Mouse (Mus musculus): ENCODE results near the gene Rbm12. TPM values are rescaled to one million over a fixed set of nuclear protein-coding genes. Genes with fewer than 3 reads are reported as not detected.

Gene Rbm12
- total and polyA plus RNA-seq, 2 experiments from 2014 or later = 9.5 to 35.0 TPM

- no peak overlapping the region for H3K9ac ChIP-seq (replicated peaks; ENCODE audit: low read depth, low read length)
- no peak overlapping the region for H3K27ac ChIP-seq (ENCODE audit: low read depth)
- H3K4me1 ChIP-seq (ENCODE audit: control insufficient read depth, insufficient read depth) = no peaks in the 10 kb centered on the region
- no peak for TF ChIP-seq CTCF (IDR thresholded peaks at IDR 0.05; ENCODE audit: low read depth)
- no peak for TF ChIP-seq EP300 (IDR thresholded peaks at IDR 0.05; ENCODE audit: low read depth)
- no peaks in the 10 kb centered on the region for H3K27me3 ChIP-seq (ENCODE audit: control insufficient read depth, insufficient read depth, low read length)
- WGBS = 76% methylated on average over 8 of the region's 8 CpGs
- H3K4me2 ChIP-seq (ENCODE audit: low read depth, low read length) = no peak overlapping the region
- H3K9me3 ChIP-seq (replicated peaks; ENCODE audit: control insufficient read depth, low read length) = no peaks in the 10 kb centered on the region
- peaks cover 50% of the 10 kb centered on the region for H3K36me3 ChIP-seq (replicated peaks; ENCODE audit: control insufficient read depth, insufficient read depth, low read length)
- ATAC-seq (ENCODE audit: insufficient read depth, low read depth) = no peak
- no peak overlapping the region for H3K4me3 ChIP-seq (ENCODE audit: low read depth, low read length)
- no peak for DNase-seq (ENCODE audit: low spot score)
These were observed 32.6 kb downstream of the Rbm12 start for GRCm38 (mm10) chr2:156079183-156079560.

DNA sequence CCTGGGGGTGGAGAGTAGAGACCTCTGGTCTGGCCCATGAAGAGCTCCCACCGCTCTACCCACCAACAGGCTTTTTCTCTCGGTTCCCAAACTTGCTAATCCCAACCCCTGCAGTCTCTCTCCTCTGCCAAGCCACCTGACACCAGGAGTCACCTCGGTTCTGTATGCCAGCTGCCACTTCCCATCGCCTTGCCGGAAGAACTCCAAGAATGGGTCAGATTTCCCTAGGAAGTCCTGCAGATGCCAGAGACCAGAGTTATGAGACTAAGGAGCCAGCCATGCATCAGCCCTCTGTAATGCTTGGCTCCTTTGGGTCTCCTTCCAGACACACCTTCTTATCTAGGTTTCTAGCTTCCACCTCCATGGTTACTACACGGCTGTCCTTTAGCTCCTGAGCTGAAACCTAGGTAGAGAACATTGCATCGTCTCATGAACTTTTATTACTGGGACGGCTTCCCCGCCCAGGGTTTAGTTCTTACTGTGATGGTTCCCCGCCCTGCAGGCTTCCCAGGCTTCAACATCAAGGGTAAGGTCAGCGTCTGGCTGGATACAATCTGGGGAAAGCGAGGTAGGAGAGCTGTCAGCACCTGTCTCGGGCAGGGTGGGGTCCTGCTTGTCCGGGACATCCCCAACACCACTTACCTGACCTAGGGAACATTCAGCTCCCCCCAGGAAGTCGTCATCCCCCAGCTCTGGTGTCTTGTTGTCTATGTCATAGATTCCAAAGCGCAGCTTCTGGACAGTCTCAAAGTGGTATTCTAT, 33.2 kb downstream of the Rbm12 start:
- DNase-seq (ENCODE audit: low spot score) = no peak
- Histone ChIP-seq H3K4me2 (ENCODE audit: low read depth, low read length) (no peak overlapping the region), H3K4me1 (ENCODE audit: control insufficient read depth, insufficient read depth) (no peaks in the 10 kb centered on the region), H3K36me3 (replicated peaks; ENCODE audit: control insufficient read depth, insufficient read depth, low read length) (peaks cover 56% of the 10 kb centered on the region), H3K9me3 (replicated peaks; ENCODE audit: control insufficient read depth, low read length) (no peaks in the 10 kb centered on the region), H3K27me3 (ENCODE audit: control insufficient read depth, insufficient read depth, low read length) (no peaks in the 10 kb centered on the region), H3K9ac (replicated peaks; ENCODE audit: low read depth, low read length) (no peak overlapping the region), H3K27ac (ENCODE audit: low read depth) (no peak overlapping the region), H3K4me3 (ENCODE audit: low read depth, low read length) (no peak overlapping the region)
- ATAC-seq (ENCODE audit: insufficient read depth, low read depth) = no peak
- no peak for TF ChIP-seq EP300 (IDR thresholded peaks at IDR 0.05; ENCODE audit: low read depth)
- TF ChIP-seq CTCF (IDR thresholded peaks at IDR 0.05; ENCODE audit: low read depth) = no peak
- WGBS = 86% methylated on average over 16 of the region's 16 CpGs

- H3K4me1 ChIP-seq (ENCODE audit: control insufficient read depth, insufficient read depth) = no peaks in the 10 kb centered on the region
- H3K9me3 ChIP-seq (replicated peaks; ENCODE audit: control insufficient read depth, low read length) = no peaks in the 10 kb centered on the region
- H3K4me3 ChIP-seq (ENCODE audit: low read depth, low read length) = no peak overlapping the region
- H3K36me3 ChIP-seq (replicated peaks; ENCODE audit: control insufficient read depth, insufficient read depth, low read length) = peaks cover 67% of the 10 kb centered on the region
- H3K9ac ChIP-seq (replicated peaks; ENCODE audit: low read depth, low read length) = no peak overlapping the region
- no peak overlapping the region for H3K27ac ChIP-seq (ENCODE audit: low read depth)
- WGBS = 88% methylated on average over 7 of the region's 7 CpGs
- TF ChIP-seq EP300 (IDR thresholded peaks at IDR 0.05; ENCODE audit: low read depth) (no peak), CTCF (IDR thresholded peaks at IDR 0.05; ENCODE audit: low read depth) (no peak)
- no peaks in the 10 kb centered on the region for H3K27me3 ChIP-seq (ENCODE audit: control insufficient read depth, insufficient read depth, low read length)
- ATAC-seq (ENCODE audit: insufficient read depth, low read depth) (no peak), DNase-seq (ENCODE audit: low spot score) (no peak)
- no peak overlapping the region for H3K4me2 ChIP-seq (ENCODE audit: low read depth, low read length)
These were observed 34.3 kb downstream of the Rbm12 start for GRCm38 (mm10) chr2:156077461-156077860.

DNA sequence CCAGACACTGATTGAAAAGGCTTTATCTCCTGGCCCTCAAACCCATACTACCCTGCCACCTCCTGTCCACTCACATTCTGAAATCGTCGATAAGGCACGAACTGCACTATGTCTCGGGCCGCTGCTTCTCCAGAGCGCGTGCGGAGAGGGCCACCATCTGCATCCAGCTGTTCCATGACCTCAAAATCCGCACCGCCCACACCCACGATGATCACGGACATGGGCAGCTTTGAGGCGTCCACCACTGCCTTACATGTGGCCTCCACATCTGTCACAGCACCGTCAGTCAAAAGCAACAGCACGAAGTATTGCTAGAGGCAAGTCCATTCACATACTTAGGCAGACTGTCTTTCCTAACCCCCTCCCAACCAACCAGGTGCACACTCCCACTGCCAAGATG, 38.1 kb downstream of the Rbm12 start:
- no peak overlapping the region for H3K9ac ChIP-seq (replicated peaks; ENCODE audit: low read depth, low read length)
- H3K9me3 ChIP-seq (replicated peaks; ENCODE audit: control insufficient read depth, low read length) = no peaks in the 10 kb centered on the region
- ATAC-seq (ENCODE audit: insufficient read depth, low read depth) (no peak), DNase-seq (ENCODE audit: low spot score) (no peak)
- peaks cover 89% of the 10 kb centered on the region for H3K36me3 ChIP-seq (replicated peaks; ENCODE audit: control insufficient read depth, insufficient read depth, low read length)
- H3K27me3 ChIP-seq (ENCODE audit: control insufficient read depth, insufficient read depth, low read length) = no peaks in the 10 kb centered on the region
- H3K4me3 ChIP-seq (ENCODE audit: low read depth, low read length) = no peak overlapping the region
- H3K4me1 ChIP-seq (ENCODE audit: control insufficient read depth, insufficient read depth) = no peaks in the 10 kb centered on the region
- H3K27ac ChIP-seq (ENCODE audit: low read depth) = no peak overlapping the region
- H3K4me2 ChIP-seq (ENCODE audit: low read depth, low read length) = no peak overlapping the region
- TF ChIP-seq CTCF (IDR thresholded peaks at IDR 0.05; ENCODE audit: low read depth) (no peak), EP300 (IDR thresholded peaks at IDR 0.05; ENCODE audit: low read depth) (no peak)
- 85% methylated on average over 15 of the region's 15 CpGs for WGBS

GRCm38 (mm10) chr2:156071236-156071635, 40.5 kb downstream of the Rbm12 start:
- H3K4me1 ChIP-seq (ENCODE audit: control insufficient read depth, insufficient read depth) = no peaks in the 10 kb centered on the region
- no peak overlapping the region for H3K9ac ChIP-seq (replicated peaks; ENCODE audit: low read depth, low read length)
- TF ChIP-seq CTCF (IDR thresholded peaks at IDR 0.05; ENCODE audit: low read depth) (no peak), EP300 (IDR thresholded peaks at IDR 0.05; ENCODE audit: low read depth) (no peak)
- ATAC-seq (ENCODE audit: insufficient read depth, low read depth) (no peak), DNase-seq (ENCODE audit: low spot score) (no peak)
- WGBS = 94% methylated on average over 10 of the region's 10 CpGs
- no peak overlapping the region for H3K27ac ChIP-seq (ENCODE audit: low read depth)
- no peaks in the 10 kb centered on the region for H3K27me3 ChIP-seq (ENCODE audit: control insufficient read depth, insufficient read depth, low read length)
- no peak overlapping the region for H3K4me2 ChIP-seq (ENCODE audit: low read depth, low read length)
- H3K36me3 ChIP-seq (replicated peaks; ENCODE audit: control insufficient read depth, insufficient read depth, low read length) = peaks cover 64% of the 10 kb centered on the region
- no peaks in the 10 kb centered on the region for H3K9me3 ChIP-seq (replicated peaks; ENCODE audit: control insufficient read depth, low read length)
- no peak overlapping the region for H3K4me3 ChIP-seq (ENCODE audit: low read depth, low read length)

- ATAC-seq (ENCODE audit: insufficient read depth, low read depth) (no peak), DNase-seq (ENCODE audit: low spot score) (no peak)
- no peaks in the 10 kb centered on the region for H3K27me3 ChIP-seq (ENCODE audit: control insufficient read depth, insufficient read depth, low read length)
- no peak for TF ChIP-seq EP300 (IDR thresholded peaks at IDR 0.05; ENCODE audit: low read depth)
- TF ChIP-seq CTCF (IDR thresholded peaks at IDR 0.05; ENCODE audit: low read depth) = no peak
- H3K36me3 ChIP-seq (replicated peaks; ENCODE audit: control insufficient read depth, insufficient read depth, low read length) = peaks cover 30% of the 10 kb centered on the region
- no peak overlapping the region for H3K4me3 ChIP-seq (ENCODE audit: low read depth, low read length)
- no peak overlapping the region for H3K9ac ChIP-seq (replicated peaks; ENCODE audit: low read depth, low read length)
- H3K4me2 ChIP-seq (ENCODE audit: low read depth, low read length) = no peak overlapping the region
- H3K27ac ChIP-seq (ENCODE audit: low read depth) = no peak overlapping the region
- WGBS = 80% methylated on average over 10 of the region's 10 CpGs
- no peaks in the 10 kb centered on the region for H3K9me3 ChIP-seq (replicated peaks; ENCODE audit: control insufficient read depth, low read length)
- H3K4me1 ChIP-seq (ENCODE audit: control insufficient read depth, insufficient read depth) = peaks cover 6% of the 10 kb centered on the region; the same call in 1 of the 2 replicates
These were observed 43.9 kb downstream of the Rbm12 start for GRCm38 (mm10) chr2:156067916-156068315.
